In genomic region chr11:106674612-106675153, GRCm38 (mm10) we compare ENCODE assay signal across 8 mouse cellular contexts.
DNase-seq lines count a peak whose midpoint lies in the region; ATAC-seq lines count a peak whose summit lies in the region.

No protein-coding gene starts in this region.

- H3K4me3 ChIP-seq in embryonic facial prominence, embryonic 11.5 days (ENCODE audit: low read depth, low read length): no peak overlapping the region
- H3K4me3 ChIP-seq in heart, embryonic 12.5 days: no peak overlapping the region; the same call in 1 of the 2 replicates
- no peak overlapping the region for H3K4me3 ChIP-seq in kidney, embryonic 15.5 days (replicated peaks)
- no peak overlapping the region for H3K4me3 ChIP-seq in liver, embryonic 11.5 days (ENCODE audit: low read depth, low read length)

- 2% methylated on average over 9 of the region's 9 CpGs for WGBS in embryonic facial prominence, embryonic 11.5 days
- WGBS in heart, embryonic 12.5 days: 3% methylated on average over 9 of the region's 9 CpGs
- 2% methylated on average over 9 of the region's 9 CpGs for whole genome bisulfite sequencing in kidney, embryonic 15.5 days
- WGBS in liver, embryonic 11.5 days: 12% methylated on average over 9 of the region's 9 CpGs

- H3K4me1 ChIP-seq in embryonic facial prominence, embryonic 11.5 days (ENCODE audit: control insufficient read depth, insufficient read depth, low read length): peaks cover 2% of the 10 kb centered on the region
- peaks cover 81% of the 10 kb centered on the region for H3K4me1 ChIP-seq in heart, embryonic 12.5 days (replicated peaks)
- peaks cover 32% of the 10 kb centered on the region for H3K4me1 ChIP-seq in kidney, embryonic 15.5 days
- H3K4me1 ChIP-seq in liver, embryonic 11.5 days (replicated peaks; ENCODE audit: control insufficient read depth, insufficient read depth, low read length): peaks cover 26% of the 10 kb centered on the region

- ATAC-seq in cerebellum, adult (ENCODE audit: insufficient number of reproducible peaks, low FRiP score, low TSS enrichment): no peak
- ATAC-seq in embryonic facial prominence, embryonic 11.5 days (replicated peaks; ENCODE audit: insufficient number of reproducible peaks, low FRiP score, low TSS enrichment, low read depth): peak; percentile 81
- ATAC-seq in heart, embryonic 12.5 days (ENCODE audit: insufficient number of reproducible peaks, low FRiP score): peak; percentile 70
- peak; percentile 80 for ATAC-seq in kidney, embryonic 15.5 days (replicated peaks; ENCODE audit: low FRiP score)
- ATAC-seq in liver, embryonic 11.5 days (replicated peaks; ENCODE audit: low FRiP score): peak; percentile 70
- peak; percentile 45 for ATAC-seq in monocyte, adult 5-6 weeks (replicated peaks; ENCODE audit: insufficient number of reproducible peaks, low FRiP score, low TSS enrichment, poor library complexity, severe bottlenecking)

- peak; percentile 33 for DNase-seq in cerebellum, adult 11 months
- DNase-seq in embryonic facial prominence, embryonic 11.5 days (ENCODE audit: low spot score): peak; percentile 56
- DNase-seq in liver, embryonic 11.5 days (ENCODE audit: low spot score): no peak
- peak; percentile 68 for DNase-seq in splenic B cell, adult 2 months (ENCODE audit: low read depth, low spot score)

- no peaks in the 10 kb centered on the region for H3K9me3 ChIP-seq in embryonic facial prominence, embryonic 11.5 days (replicated peaks; ENCODE audit: control insufficient read depth, low read length)
- H3K9me3 ChIP-seq in heart, embryonic 12.5 days (replicated peaks): no peaks in the 10 kb centered on the region
- no peaks in the 10 kb centered on the region for H3K9me3 ChIP-seq in kidney, embryonic 15.5 days (replicated peaks)
- H3K9me3 ChIP-seq in liver, embryonic 11.5 days (ENCODE audit: control insufficient read depth, low read length): no peaks in the 10 kb centered on the region

- H3K4me2 ChIP-seq in embryonic facial prominence, embryonic 11.5 days (ENCODE audit: low read depth, low read length): no peak overlapping the region; the same call in 1 of the 2 replicates
- H3K4me2 ChIP-seq in heart, embryonic 12.5 days: peak overlapping the region; percentile 59
- H3K4me2 ChIP-seq in kidney, embryonic 15.5 days: peak overlapping the region; percentile 40
- H3K4me2 ChIP-seq in liver, embryonic 11.5 days: peak overlapping the region; percentile 48

- no peaks in the 10 kb centered on the region for H3K36me3 ChIP-seq in embryonic facial prominence, embryonic 11.5 days (replicated peaks; ENCODE audit: control insufficient read depth, insufficient read depth, low read depth, low read length)
- H3K36me3 ChIP-seq in heart, embryonic 12.5 days: no peaks in the 10 kb centered on the region
- no peaks in the 10 kb centered on the region for H3K36me3 ChIP-seq in kidney, embryonic 15.5 days
- no peaks in the 10 kb centered on the region for H3K36me3 ChIP-seq in liver, embryonic 11.5 days (ENCODE audit: control insufficient read depth, insufficient read depth, low read length)
- H3K36me3 ChIP-seq in splenic B cell, adult 2 months (ENCODE audit: control insufficient read depth, insufficient read depth, low read length, poor library complexity, severe bottlenecking): peaks cover 15% of the 10 kb centered on the region

- no peaks in the 10 kb centered on the region for H3K27me3 ChIP-seq in embryonic facial prominence, embryonic 11.5 days (ENCODE audit: control insufficient read depth, insufficient read depth, low read length)
- no peaks in the 10 kb centered on the region for H3K27me3 ChIP-seq in heart, embryonic 12.5 days (replicated peaks)
- no peaks in the 10 kb centered on the region for H3K27me3 ChIP-seq in kidney, embryonic 15.5 days
- no peaks in the 10 kb centered on the region for H3K27me3 ChIP-seq in liver, embryonic 11.5 days (replicated peaks; ENCODE audit: control insufficient read depth, insufficient read depth, low read length)
- no peaks in the 10 kb centered on the region for H3K27me3 ChIP-seq in splenic B cell, adult 2 months (ENCODE audit: control insufficient read depth, insufficient read depth, low read length, poor library complexity, severe bottlenecking)

- H3K9ac ChIP-seq in embryonic facial prominence, embryonic 11.5 days (replicated peaks; ENCODE audit: low read length): peak overlapping the region; percentile 41; the same call in 1 of the 2 replicates
- H3K9ac ChIP-seq in heart, embryonic 12.5 days: 0 out of 2 replicates have a peak overlapping the region, but pooled peaks have one; percentile 37
- H3K9ac ChIP-seq in kidney, embryonic 15.5 days: 0 out of 2 replicates have a peak overlapping the region, but pooled peaks have one; percentile 9
- H3K9ac ChIP-seq in liver, embryonic 11.5 days (ENCODE audit: low read depth, low read length): 0 out of 2 replicates have a peak overlapping the region, but pooled peaks have one; percentile 6

- 0 out of 2 replicates have a peak overlapping the region, but pooled peaks have one; percentile 28 for H3K27ac ChIP-seq in embryonic facial prominence, embryonic 11.5 days (replicated peaks; ENCODE audit: low read depth, low read length)
- peak overlapping the region; percentile 85 for H3K27ac ChIP-seq in heart, embryonic 12.5 days (ENCODE audit: poor library complexity, severe bottlenecking)
- peak overlapping the region; percentile 81 for H3K27ac ChIP-seq in kidney, embryonic 15.5 days
- peak overlapping the region; percentile 57 for H3K27ac ChIP-seq in liver, embryonic 11.5 days (ENCODE audit: low read depth, low read length)

Comparison
In these comparisons a context has a peak if more than half of its experiments do, and no peak if none do; other contexts are left out.
1. H3K27ac ChIP-seq: peak in every context shown above with its lines; median percentile 85 in heart, embryonic 12.5 days; 81 in kidney, embryonic 15.5 days; 57 in liver, embryonic 11.5 days; 28 in embryonic facial prominence, embryonic 11.5 days.